Mouse (Mus musculus) spleen, postnatal 14 days (tissue): ENCODE data around the gene Dclre1b.

Source experiments
- DNase-seq, 2 experiments: peaks; one replicate each; pipeline ENCODE4 v3.0.0; 2021 to 2022; ENCODE audit warnings: low spot score in 2 of 2

Gene Dclre1b

GRCm38 (mm10) chr3:103773508-103773907 is 35.7 kb downstream of the Dclre1b start:
- no peak for DNase-seq

GRCm38 (mm10) chr3:103772846-103773245 is 36.4 kb downstream of the Dclre1b start:
- no peak for DNase-seq

GRCm38 (mm10) chr3:103771531-103772130 is 37.6 kb downstream of the Dclre1b start:
- no peak for DNase-seq

- DNase-seq: no peak
Observed at GRCm38 (mm10) chr3:103766789-103767188, 42.5 kb downstream of the Dclre1b start.

- no peak for DNase-seq
Observed at GRCm38 (mm10) chr3:103759261-103759970, 49.8 kb downstream of the Dclre1b start.

- DNase-seq: no peak
Observed at GRCm38 (mm10) chr3:103758456-103758855, 50.8 kb downstream of the Dclre1b start.

- DNase-seq: no peak
Observed at GRCm38 (mm10) chr3:103756920-103757319, 52.3 kb downstream of the Dclre1b start.

- no peak for DNase-seq
Observed at GRCm38 (mm10) chr3:103755351-103755750, 53.9 kb downstream of the Dclre1b start.

- DNase-seq: no peak
Observed at GRCm38 (mm10) chr3:103751558-103751957, 57.7 kb downstream of the Dclre1b start.
